Mouse (Mus musculus) limb, embryonic 11.5 days (tissue): ENCODE results near the gene Pcsk6. TPM values are rescaled to one million over a fixed set of nuclear protein-coding genes. Genes with fewer than 3 reads are reported as not detected.

Experiments used
- ATAC-seq: fragments of 200-750 bp; cut with Nextera tagmentation; 2 replicates; pipeline ENCODE4 v1.8.0; 2017; ENCODE audit warnings: low read depth; ENCODE audit not compliant: insufficient number of reproducible peaks, low FRiP score, low TSS enrichment
- DNase-seq: peaks from one replicate; pipeline ENCODE4 v3.0.0-alpha.2; 2015; ENCODE audit warnings: low spot score
- H3K27ac ChIP-seq: fragments of 300-500 bp; sonication (generic); replicated peaks from 2 replicates; pipeline ENCODE4 v1.5.1; 2014; ENCODE audit warnings: low read depth, mild to moderate bottlenecking, low read length
- H3K27me3 ChIP-seq: fragments of 300-500 bp; sonication (generic); 2 replicates; pipeline ENCODE4 v1.6.1; 2014; ENCODE audit warnings: mild to moderate bottlenecking, low read length, mixed read lengths; ENCODE audit not compliant: control insufficient read depth, insufficient read depth
- H3K36me3 ChIP-seq: fragments of 300-500 bp; sonication (generic); 2 replicates; pipeline ENCODE4 v1.6.1; 2014; ENCODE audit warnings: mild to moderate bottlenecking, low read length, moderate library complexity, mixed read lengths; ENCODE audit not compliant: control insufficient read depth, insufficient read depth
- H3K4me1 ChIP-seq: fragments of 300-500 bp; sonication (generic); 2 replicates; pipeline ENCODE4 v1.6.1; 2014; ENCODE audit warnings: low read length, mixed read lengths; ENCODE audit not compliant: control insufficient read depth, insufficient read depth
- H3K4me2 ChIP-seq: fragments of 300-500 bp; sonication (generic); 2 replicates; pipeline ENCODE4 v1.6.1; 2014; ENCODE audit warnings: low read depth, mild to moderate bottlenecking, moderate library complexity; ENCODE audit not compliant: severe bottlenecking
- H3K4me3 ChIP-seq: fragments of 300-500 bp; sonication (generic); 2 replicates; pipeline ENCODE4 v1.5.1; 2014; ENCODE audit warnings: low read depth, low read length
- H3K9ac ChIP-seq: fragments of 300-500 bp; sonication (generic); 2 replicates; pipeline ENCODE4 v1.6.1; 2014; ENCODE audit warnings: mild to moderate bottlenecking, low read length
- H3K9me3 ChIP-seq: fragments of 300-500 bp; sonication (generic); 2 replicates; pipeline ENCODE4 v1.6.1; 2016; ENCODE audit warnings: low read length; ENCODE audit not compliant: control insufficient read depth
- WGBS: fragments of 180-500 bp; shearing (Covaris S2); extraction: QIAGEN DNeasy Blood & Tissue Kit; methylation state at CpG from one replicate; pipeline ENCODE4 v1.1.7; 2014; 5-methylcytosine and 5-hydroxymethylcytosine counted together
- polyA plus RNA-seq: library from polyadenylated mRNA; unstranded; fragments of >200 nt; fragmentation: Nextera tagmentation; extraction: Ambion mirVana; gene quantifications from 2 replicates; pipeline ENCODE4 v1.2.1, GENCODE M21; 2014

The Pcsk6 gene
- polyA plus RNA-seq, 1 experiment from 2014 or later = 5.3 TPM

- no peak overlapping the region for H3K4me3 ChIP-seq
- no peak overlapping the region for H3K9ac ChIP-seq
- WGBS = 84% methylated on average over 2 of the region's 2 CpGs
- H3K36me3 ChIP-seq = no peaks in the 10 kb centered on the region
- H3K4me1 ChIP-seq = no peaks in the 10 kb centered on the region
- no peak overlapping the region for H3K4me2 ChIP-seq
- DNase-seq (no peak), ATAC-seq (no peak)
- H3K27me3 ChIP-seq = no peaks in the 10 kb centered on the region
- no peak overlapping the region for H3K27ac ChIP-seq
- H3K9me3 ChIP-seq = no peaks in the 10 kb centered on the region
These were observed 12.4 kb downstream of the Pcsk6 start for GRCm38 (mm10) chr7:65873902-65874301.

GRCm38 (mm10) chr7:65876596-65876995 is 15.1 kb downstream of the Pcsk6 start:
- WGBS = 82% methylated on average over 3 of the region's 3 CpGs
- no peak overlapping the region for H3K4me3 ChIP-seq
- no peak for ATAC-seq

GRCm38 (mm10) chr7:65878234-65878633 is 16.7 kb downstream of the Pcsk6 start:
- Histone ChIP-seq H3K4me2 (no peak overlapping the region), H3K9ac (no peak overlapping the region), H3K4me1 (0 out of 2 replicates have a peak, but pooled peaks cover 5% of the 10 kb centered on the region), H3K27me3 (no peaks in the 10 kb centered on the region), H3K4me3 (no peak overlapping the region), H3K27ac (no peak overlapping the region), H3K9me3 (no peaks in the 10 kb centered on the region), H3K36me3 (no peaks in the 10 kb centered on the region)
- WGBS = 75% methylated on average over 4 of the region's 4 CpGs
- no peak for ATAC-seq
- DNase-seq = no peak

More at GRCm38 (mm10) chr7:65876596-65876995, 15.1 kb downstream of the Pcsk6 start:
- no peak overlapping the region for H3K4me2 ChIP-seq
- H3K4me1 ChIP-seq = no peaks in the 10 kb centered on the region
- H3K9me3 ChIP-seq = no peaks in the 10 kb centered on the region
- no peak overlapping the region for H3K27ac ChIP-seq
- no peaks in the 10 kb centered on the region for H3K27me3 ChIP-seq
- no peak overlapping the region for H3K9ac ChIP-seq
- DNase-seq = no peak
- no peaks in the 10 kb centered on the region for H3K36me3 ChIP-seq

GRCm38 (mm10) chr7:65879330-65879729 is 17.8 kb downstream of the Pcsk6 start:
- WGBS = 75% methylated on average over 9 of the region's 9 CpGs
- Histone ChIP-seq H3K9me3 (no peaks in the 10 kb centered on the region), H3K36me3 (no peaks in the 10 kb centered on the region), H3K4me2 (no peak overlapping the region), H3K27me3 (no peaks in the 10 kb centered on the region), H3K9ac (no peak overlapping the region), H3K4me1 (0 out of 2 replicates have a peak, but pooled peaks cover 5% of the 10 kb centered on the region), H3K27ac (no peak overlapping the region), H3K4me3 (no peak overlapping the region)
- ATAC-seq = no peak
- DNase-seq = no peak

GRCm38 (mm10) chr7:65880666-65881289 is 19.2 kb downstream of the Pcsk6 start:
- no peak for ATAC-seq
- Histone ChIP-seq H3K27ac (no peak overlapping the region), H3K4me2 (no peak overlapping the region)

GRCm38 (mm10) chr7:65881290-65881688 is 19.8 kb downstream of the Pcsk6 start:
- Histone ChIP-seq H3K4me3 (no peak overlapping the region), H3K9ac (no peak overlapping the region), H3K27ac (no peak overlapping the region), H3K36me3 (no peaks in the 10 kb centered on the region), H3K4me2 (no peak overlapping the region), H3K9me3 (no peaks in the 10 kb centered on the region), H3K27me3 (no peaks in the 10 kb centered on the region), H3K4me1 (0 out of 2 replicates have a peak, but pooled peaks cover 5% of the 10 kb centered on the region)
- ATAC-seq (no peak), DNase-seq (no peak)
- WGBS = 39% methylated on average over 12 of the region's 12 CpGs

More at GRCm38 (mm10) chr7:65880666-65881289, 19.2 kb downstream of the Pcsk6 start:
- 67% methylated on average over 5 of the region's 5 CpGs for WGBS
- no peak overlapping the region for H3K9ac ChIP-seq
- 0 out of 2 replicates have a peak, but pooled peaks cover 5% of the 10 kb centered on the region for H3K4me1 ChIP-seq
- no peaks in the 10 kb centered on the region for H3K9me3 ChIP-seq
- no peaks in the 10 kb centered on the region for H3K36me3 ChIP-seq
- H3K4me3 ChIP-seq = no peak overlapping the region
- H3K27me3 ChIP-seq = no peaks in the 10 kb centered on the region
- no peak for DNase-seq

GRCm38 (mm10) chr7:65884928-65885327 is 23.4 kb downstream of the Pcsk6 start:
- WGBS = 85% methylated on average over 4 of the region's 4 CpGs
- no peak for ATAC-seq
- H3K27me3 ChIP-seq = no peaks in the 10 kb centered on the region

GRCm38 (mm10) chr7:65885819-65886218 is 24.3 kb downstream of the Pcsk6 start:
- Histone ChIP-seq H3K4me1 (0 out of 2 replicates have a peak, but pooled peaks cover 5% of the 10 kb centered on the region), H3K36me3 (no peaks in the 10 kb centered on the region), H3K4me2 (no peak overlapping the region), H3K9me3 (no peaks in the 10 kb centered on the region), H3K4me3 (no peak overlapping the region), H3K27ac (no peak overlapping the region), H3K27me3 (no peaks in the 10 kb centered on the region), H3K9ac (no peak overlapping the region)
- ATAC-seq (no peak), DNase-seq (no peak)
- WGBS = 94% methylated on average over 6 of the region's 6 CpGs

More at GRCm38 (mm10) chr7:65884928-65885327, 23.4 kb downstream of the Pcsk6 start:
- Histone ChIP-seq H3K36me3 (no peaks in the 10 kb centered on the region), H3K4me1 (0 out of 2 replicates have a peak, but pooled peaks cover 5% of the 10 kb centered on the region), H3K4me3 (no peak overlapping the region), H3K4me2 (no peak overlapping the region), H3K9ac (no peak overlapping the region), H3K27ac (no peak overlapping the region), H3K9me3 (no peaks in the 10 kb centered on the region)
- no peak for DNase-seq
